Mouse (Mus musculus) kidney, embryonic 14.5 days (tissue): ENCODE results near the gene Rbms3. TPM values are rescaled to one million over a fixed set of nuclear protein-coding genes. Genes with fewer than 3 reads are reported as not detected.

ENCODE experiments used
- ATAC-seq: fragments of 200-750 bp; cut with Nextera tagmentation; 2 replicates; pipeline ENCODE4 v1.8.0; 2017; ENCODE audit warnings: moderate number of reproducible peaks, mild to moderate bottlenecking, moderate TSS enrichment, moderate library complexity; ENCODE audit not compliant: low FRiP score, low TSS enrichment
- H3K27ac ChIP-seq: fragments of 300-500 bp; sonication (generic); 2 replicates; pipeline ENCODE4 v1.5.1; 2014; ENCODE audit warnings: low read depth, mild to moderate bottlenecking, low read length, moderate library complexity, mixed read lengths
- H3K27me3 ChIP-seq: fragments of 300-500 bp; sonication (generic); 2 replicates; pipeline ENCODE4 v1.6.1; 2014; ENCODE audit warnings: mild to moderate bottlenecking, low read length; ENCODE audit not compliant: control insufficient read depth, insufficient read depth
- H3K36me3 ChIP-seq: fragments of 300-500 bp; sonication (generic); 2 replicates; pipeline ENCODE4 v1.6.1; 2014; ENCODE audit warnings: low read length, mixed read lengths; ENCODE audit not compliant: control insufficient read depth, insufficient read depth
- H3K4me1 ChIP-seq: fragments of 300-500 bp; sonication (generic); 2 replicates; pipeline ENCODE4 v1.6.1; 2014; ENCODE audit warnings: low read length, mixed read lengths; ENCODE audit not compliant: control insufficient read depth, insufficient read depth
- H3K4me2 ChIP-seq: fragments of 300-500 bp; sonication (generic); replicated peaks from 2 replicates; pipeline ENCODE4 v1.6.1; 2014; ENCODE audit warnings: low read depth, mild to moderate bottlenecking, low read length
- H3K4me3 ChIP-seq: fragments of 300-500 bp; sonication (generic); 2 replicates; pipeline ENCODE4 v1.5.1; 2014; ENCODE audit warnings: mild to moderate bottlenecking, low read length
- H3K9ac ChIP-seq: fragments of 300-500 bp; sonication (generic); 2 replicates; pipeline ENCODE4 v1.6.1; 2014; ENCODE audit warnings: low read depth, mild to moderate bottlenecking, low read length, moderate library complexity
- H3K9me3 ChIP-seq: fragments of 300-500 bp; sonication (generic); 2 replicates; pipeline ENCODE4 v1.6.1; 2016; ENCODE audit warnings: low read length; ENCODE audit not compliant: control insufficient read depth
- WGBS: fragments of 180-500 bp; shearing (Covaris S2); extraction: QIAGEN DNeasy Blood & Tissue Kit; methylation state at CpG from one replicate; pipeline ENCODE4 v1.1.7; 2014; 5-methylcytosine and 5-hydroxymethylcytosine counted together
- polyA plus RNA-seq: library from polyadenylated mRNA; unstranded; fragments of >200 nt; fragmentation: Nextera tagmentation; extraction: Ambion mirVana; gene quantifications from 2 replicates; pipeline ENCODE4 v1.2.1, GENCODE M21; 2014

Gene Rbms3
- polyA plus RNA-seq, 1 experiment from 2014 or later = 73.4 TPM

DNA sequence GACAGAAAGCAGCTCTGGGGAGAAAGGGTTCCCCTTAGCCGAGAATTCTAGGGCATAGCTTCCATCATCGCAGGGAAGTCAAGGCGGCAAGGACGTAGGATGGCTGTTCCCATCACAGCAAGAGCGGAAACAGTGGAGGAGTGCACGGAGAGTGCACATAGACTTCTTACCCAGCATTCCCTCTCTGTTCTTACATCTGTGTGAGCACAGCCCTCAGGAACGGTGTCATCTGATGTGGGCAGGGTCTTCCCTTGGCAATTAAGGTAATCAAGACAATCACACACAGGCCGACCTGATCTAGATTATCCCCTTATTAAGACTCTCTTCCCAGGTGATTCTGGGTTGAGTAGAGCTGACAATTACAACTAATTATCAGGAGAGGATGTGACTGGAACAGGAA lies 689.0 kb downstream of the Rbms3 start:
- Histone ChIP-seq H3K4me2 (no peak overlapping the region), H3K27me3 (no peaks in the 10 kb centered on the region), H3K4me3 (no peak overlapping the region), H3K9me3 (no peaks in the 10 kb centered on the region), H3K4me1 (peaks cover 18% of the 10 kb centered on the region; the same call in 1 of the 2 replicates), H3K27ac (no peak overlapping the region), H3K9ac (no peak overlapping the region), H3K36me3 (no peaks in the 10 kb centered on the region)
- ATAC-seq = no peak
- 76% methylated on average over 8 of the region's 8 CpGs for WGBS

DNA sequence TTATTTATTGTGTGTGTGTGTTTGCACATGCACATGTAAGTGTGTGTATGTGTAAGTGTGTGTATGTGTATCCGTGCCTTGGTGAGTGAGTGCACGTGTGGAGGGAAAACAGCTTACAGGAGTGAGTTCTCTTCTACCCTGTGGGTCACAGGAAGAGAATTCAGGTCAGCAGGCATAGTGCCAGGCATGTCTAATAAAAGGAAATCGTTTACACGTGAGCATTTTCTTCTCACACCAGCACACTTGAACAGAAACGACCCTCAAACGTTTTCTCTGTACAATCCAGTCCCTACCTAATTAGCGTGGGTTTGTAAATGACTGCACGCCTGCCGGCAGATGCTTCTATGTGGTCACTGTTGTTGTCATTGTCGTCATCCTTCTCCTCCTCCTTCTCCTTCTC lies 701.4 kb downstream of the Rbms3 start:
- Histone ChIP-seq H3K27me3 (no peaks in the 10 kb centered on the region), H3K4me2 (no peak overlapping the region), H3K9ac (no peak overlapping the region), H3K27ac (no peak overlapping the region), H3K9me3 (no peaks in the 10 kb centered on the region), H3K36me3 (no peaks in the 10 kb centered on the region; the same call in 1 of the 2 replicates), H3K4me3 (no peak overlapping the region), H3K4me1 (no peaks in the 10 kb centered on the region)
- no peak for ATAC-seq
- 32% methylated on average over 10 of the region's 10 CpGs for WGBS

DNA sequence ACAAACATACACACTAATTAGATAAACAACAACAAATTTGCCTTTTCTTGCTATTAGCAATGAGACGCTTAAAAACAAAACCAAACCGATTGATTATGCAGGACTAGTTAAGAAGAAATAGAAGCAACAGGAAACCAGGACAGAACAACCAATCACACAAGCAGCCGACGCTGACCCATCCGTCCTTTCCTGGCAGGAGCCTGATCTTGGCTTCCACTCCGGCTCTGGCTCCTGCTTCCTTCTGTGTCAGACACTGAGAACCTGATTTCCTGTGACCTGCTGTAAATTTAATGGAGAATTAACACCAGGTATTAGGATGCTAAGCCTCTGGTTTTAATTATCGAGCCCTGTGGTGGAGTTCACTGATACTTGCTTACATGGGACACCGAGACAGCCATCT lies 706.6 kb downstream of the Rbms3 start:
- Histone ChIP-seq H3K9me3 (no peaks in the 10 kb centered on the region), H3K9ac (no peak overlapping the region), H3K4me2 (no peak overlapping the region), H3K4me1 (no peaks in the 10 kb centered on the region), H3K36me3 (no peaks in the 10 kb centered on the region; the same call in 1 of the 2 replicates), H3K4me3 (no peak overlapping the region), H3K27me3 (no peaks in the 10 kb centered on the region), H3K27ac (no peak overlapping the region)
- ATAC-seq = no peak
- WGBS = 76% methylated on average over 8 of the region's 8 CpGs

DNA sequence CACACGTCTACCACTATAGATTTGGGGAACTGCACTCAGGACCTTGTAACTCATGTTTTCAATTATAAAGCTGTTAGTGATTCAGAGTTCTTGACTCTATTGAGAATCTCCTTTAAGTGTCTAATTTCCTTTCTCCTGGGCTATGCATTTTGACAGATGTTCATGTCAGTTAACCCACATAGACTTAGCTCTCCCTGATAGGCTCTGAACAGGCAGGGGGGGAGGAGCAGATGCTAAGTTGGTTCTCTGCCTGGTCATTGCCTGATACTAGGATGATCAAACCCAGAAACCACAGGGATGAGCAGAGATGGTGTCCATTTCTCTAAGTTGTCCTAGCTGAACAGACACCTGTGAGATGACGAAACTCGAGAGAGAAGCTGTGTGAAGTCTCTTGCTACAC lies 707.2 kb downstream of the Rbms3 start:
- Histone ChIP-seq H3K27me3 (no peaks in the 10 kb centered on the region), H3K4me1 (no peaks in the 10 kb centered on the region), H3K4me3 (no peak overlapping the region), H3K27ac (no peak overlapping the region), H3K9me3 (no peaks in the 10 kb centered on the region), H3K9ac (no peak overlapping the region), H3K36me3 (no peaks in the 10 kb centered on the region; the same call in 1 of the 2 replicates), H3K4me2 (no peak overlapping the region)
- no peak for ATAC-seq
- 84% methylated on average over 3 of the region's 3 CpGs for WGBS

DNA sequence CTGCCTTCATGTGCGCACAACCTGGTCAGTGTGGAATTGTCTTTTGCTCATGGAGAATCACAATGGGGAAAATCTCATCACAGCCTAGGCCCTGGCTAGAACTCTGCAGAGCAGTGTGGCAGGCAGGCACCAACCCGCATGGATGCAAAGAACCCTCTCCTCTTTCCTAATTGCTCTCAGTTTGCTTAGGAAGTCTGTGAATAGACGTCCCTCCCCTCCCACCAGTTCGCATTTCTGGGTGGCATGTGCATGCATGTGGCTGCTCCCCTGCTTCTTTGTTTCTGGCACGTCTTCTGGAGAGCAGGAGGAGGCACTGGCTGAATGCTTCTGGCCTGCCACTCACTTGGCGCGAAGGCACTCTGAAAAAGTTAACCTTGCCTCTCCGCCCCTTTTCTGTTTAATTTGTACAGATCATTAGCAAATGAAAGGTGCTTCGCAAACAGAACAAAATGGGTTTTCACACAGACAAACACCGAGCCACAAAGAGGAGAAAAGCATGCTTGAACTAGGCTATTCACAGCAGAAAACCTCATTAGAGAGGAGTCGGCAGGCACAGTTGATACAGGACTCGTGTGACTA lies 710.2 kb downstream of the Rbms3 start:
- Histone ChIP-seq H3K4me1 (no peaks in the 10 kb centered on the region), H3K36me3 (no peaks in the 10 kb centered on the region), H3K27me3 (no peaks in the 10 kb centered on the region), H3K9ac (no peak overlapping the region), H3K4me2 (no peak overlapping the region), H3K27ac (no peak overlapping the region), H3K9me3 (no peaks in the 10 kb centered on the region), H3K4me3 (no peak overlapping the region)
- 40% methylated on average over 12 of the region's 12 CpGs for WGBS
- ATAC-seq = no peak

DNA sequence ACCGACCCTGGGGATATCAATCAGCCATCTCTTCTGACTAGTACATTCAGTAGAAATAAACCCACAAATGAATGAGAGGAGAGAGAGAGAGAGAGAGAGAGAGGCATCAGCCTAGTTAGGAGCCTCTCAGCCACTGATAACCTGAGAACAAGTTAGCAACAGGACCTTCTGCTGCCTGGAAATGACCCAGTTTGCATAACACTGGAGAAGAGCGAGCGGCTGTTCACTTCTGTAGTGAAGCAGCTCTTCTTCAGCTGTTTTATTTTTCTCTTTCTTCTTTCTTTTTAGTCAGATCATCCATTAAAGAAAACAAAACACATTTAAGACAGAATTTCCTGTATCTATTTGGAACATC lies 717.2 kb downstream of the Rbms3 start:
- H3K4me3 ChIP-seq = no peak overlapping the region
- H3K36me3 ChIP-seq = no peaks in the 10 kb centered on the region
- no peak overlapping the region for H3K4me2 ChIP-seq
- ATAC-seq = no peak
- H3K9me3 ChIP-seq = no peaks in the 10 kb centered on the region
- H3K27ac ChIP-seq = peak overlapping the region; percentile 20; the same call in 1 of the 2 replicates
- H3K27me3 ChIP-seq = no peaks in the 10 kb centered on the region
- 23% methylated on average over 3 of the region's 3 CpGs for WGBS
- no peak overlapping the region for H3K9ac ChIP-seq
- H3K4me1 ChIP-seq = 0 out of 2 replicates have a peak, but pooled peaks cover 3% of the 10 kb centered on the region

DNA sequence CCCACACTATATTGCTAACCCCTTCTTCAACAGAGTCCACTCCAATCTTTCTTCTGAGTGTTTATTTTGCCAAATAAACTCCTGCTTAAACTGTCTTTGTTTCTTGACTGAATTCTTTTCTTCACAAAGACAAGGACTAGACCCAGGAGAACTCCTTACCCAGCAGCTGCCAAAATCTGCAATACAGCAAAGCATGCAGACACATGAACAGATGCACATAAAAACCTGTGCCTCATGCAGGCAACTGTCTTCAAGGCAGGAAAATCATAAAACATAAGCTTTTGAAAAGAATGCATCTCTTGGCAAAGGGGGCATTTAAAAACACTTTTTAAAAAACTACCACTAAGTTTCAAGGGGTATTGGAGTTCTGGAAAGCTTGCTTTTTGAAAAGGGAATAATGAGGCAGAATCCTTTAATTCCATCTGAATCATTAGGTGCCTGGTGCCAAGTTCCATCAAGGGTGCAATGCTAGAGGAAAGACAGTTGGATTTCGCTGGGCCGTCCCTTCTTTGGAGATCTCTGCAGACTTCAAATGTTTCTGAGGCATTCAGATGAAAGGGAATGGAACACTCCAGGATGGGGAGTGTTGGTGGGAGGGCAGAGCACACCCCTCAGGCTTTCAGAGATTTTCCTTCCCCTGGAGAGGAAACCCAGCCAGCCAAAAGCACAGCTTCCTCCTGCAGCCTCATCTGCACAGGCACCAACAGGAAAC lies 717.8 kb downstream of the Rbms3 start:
- Histone ChIP-seq H3K4me3 (no peak overlapping the region), H3K4me2 (no peak overlapping the region), H3K9ac (no peak overlapping the region), H3K4me1 (0 out of 2 replicates have a peak, but pooled peaks cover 3% of the 10 kb centered on the region), H3K27ac (no peak overlapping the region), H3K27me3 (no peaks in the 10 kb centered on the region), H3K36me3 (no peaks in the 10 kb centered on the region), H3K9me3 (no peaks in the 10 kb centered on the region)
- no peak for ATAC-seq
- WGBS = 33% methylated on average over 2 of the region's 2 CpGs

DNA sequence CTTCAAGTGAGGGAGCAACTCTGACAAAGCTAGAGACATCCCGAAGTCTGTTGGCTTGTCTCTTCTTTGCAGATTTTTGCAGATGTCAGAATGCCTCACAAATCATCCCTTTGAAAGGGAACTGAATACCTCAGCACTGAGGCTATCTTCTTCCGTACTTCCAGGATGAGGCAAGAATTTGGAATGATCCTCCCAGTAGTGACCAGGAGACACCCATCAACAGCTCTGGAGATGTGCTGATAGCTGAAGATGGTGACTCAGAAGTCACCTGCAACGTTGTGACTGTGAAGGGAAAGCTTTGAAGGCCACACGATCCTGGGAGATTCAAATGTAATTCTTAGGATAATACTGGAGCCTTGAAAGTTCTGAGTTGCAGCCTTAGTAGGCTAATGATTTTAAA lies 720.2 kb downstream of the Rbms3 start:
- H3K27ac ChIP-seq = no peak overlapping the region
- no peak for ATAC-seq
- 0 out of 2 replicates have a peak, but pooled peaks cover 3% of the 10 kb centered on the region for H3K4me1 ChIP-seq
- H3K4me2 ChIP-seq = no peak overlapping the region
- H3K36me3 ChIP-seq = no peaks in the 10 kb centered on the region
- H3K27me3 ChIP-seq = no peaks in the 10 kb centered on the region
- no peak overlapping the region for H3K9ac ChIP-seq
- H3K4me3 ChIP-seq = no peak overlapping the region
- no peaks in the 10 kb centered on the region for H3K9me3 ChIP-seq
- WGBS = 70% methylated on average over 4 of the region's 4 CpGs

DNA sequence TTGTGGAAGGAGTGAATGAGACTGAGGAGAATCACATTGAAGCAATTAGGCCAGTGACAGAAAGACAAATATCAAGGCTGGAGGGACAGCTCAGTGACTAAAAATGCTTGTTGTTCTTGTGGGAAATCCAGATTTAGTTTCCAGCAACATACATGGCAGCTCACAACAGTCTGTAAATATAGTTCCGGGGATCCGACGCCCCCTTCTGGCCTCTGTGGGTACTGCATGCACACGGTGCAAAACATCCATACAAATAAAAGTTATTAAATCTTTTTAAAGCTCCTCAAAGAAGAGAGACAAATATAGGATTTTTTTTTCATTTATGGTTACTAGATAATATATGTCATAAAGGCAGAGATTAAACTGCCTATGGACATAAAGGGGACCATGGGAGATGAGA lies 722.8 kb downstream of the Rbms3 start:
- ATAC-seq = no peak

More for the DNA sequence above, 722.8 kb downstream of the Rbms3 start:
- no peak overlapping the region for H3K27ac ChIP-seq
- no peaks in the 10 kb centered on the region for H3K27me3 ChIP-seq
- 76% methylated on average over 4 of the region's 4 CpGs for WGBS
- H3K4me3 ChIP-seq = no peak overlapping the region
- no peak overlapping the region for H3K9ac ChIP-seq
- no peaks in the 10 kb centered on the region for H3K9me3 ChIP-seq
- no peaks in the 10 kb centered on the region for H3K36me3 ChIP-seq
- no peak overlapping the region for H3K4me2 ChIP-seq
- 0 out of 2 replicates have a peak, but pooled peaks cover 2% of the 10 kb centered on the region for H3K4me1 ChIP-seq
